Mouse (Mus musculus) erythroblast, embryonic 14.5 days (primary cell): Measurements from ENCODE around the gene Mpnd. TPM values are rescaled to one million over a fixed set of nuclear protein-coding genes. Genes with fewer than 3 reads are reported as not detected.

Source experiments
- H3K27me3 ChIP-seq: 2 replicates; pipeline ENCODE4 v1.6.1; 2012; ENCODE audit warnings: inconsistent platforms; ENCODE audit not compliant: control insufficient read depth
- H3K36me3 ChIP-seq: 2 replicates; pipeline ENCODE4 v1.6.1; 2012; ENCODE audit warnings: mild to moderate bottlenecking, inconsistent platforms; ENCODE audit not compliant: control insufficient read depth
- H3K4me1 ChIP-seq: 2 replicates; pipeline ENCODE4 v1.6.1; 2012; ENCODE audit warnings: inconsistent platforms; ENCODE audit not compliant: control insufficient read depth
- H3K4me3 ChIP-seq: replicated peaks from 2 replicates; pipeline ENCODE3; 2012; ENCODE audit warnings: moderate library complexity, mild to moderate bottlenecking, inconsistent platforms
- H3K9me3 ChIP-seq: 2 replicates; pipeline ENCODE4 v1.6.1; 2012; ENCODE audit warnings: low read length, inconsistent platforms, mixed read lengths; ENCODE audit not compliant: control insufficient read depth
- GATA1 ChIP-seq: IDR thresholded peaks from 2 replicates; pipeline ENCODE4 v1.6.1; 2012; ENCODE audit warnings: low read length, inconsistent platforms, mixed read lengths
- TAL1 ChIP-seq: IDR thresholded peaks from 3 replicates; pipeline ENCODE4 v1.6.1; 2012; ENCODE audit warnings: low read length, inconsistent platforms, mixed read lengths
- polyA plus RNA-seq: library from polyadenylated mRNA; stranded (reverse); fragments of >175 nt; gene quantifications from 2 replicates; pipeline ENCODE4 v1.2.3, GENCODE M21; 2012

Gene Mpnd
- polyA plus RNA-seq, 1 experiment: 1.1 TPM

- no peak for TF ChIP-seq TAL1
- no peak for TF ChIP-seq GATA1
- peaks cover 2% of the 10 kb centered on the region; the same call in 1 of the 2 replicates for H3K4me1 ChIP-seq
- H3K9me3 ChIP-seq: no peaks in the 10 kb centered on the region; the same call in 1 of the 2 replicates
- peaks cover 20% of the 10 kb centered on the region for H3K36me3 ChIP-seq
- no peak overlapping the region for H3K4me3 ChIP-seq
- peaks cover 45% of the 10 kb centered on the region for H3K27me3 ChIP-seq
Observed at GRCm38 (mm10) chr17:55971453-55971852, 34.1 kb upstream of the Mpnd start.

DNA sequence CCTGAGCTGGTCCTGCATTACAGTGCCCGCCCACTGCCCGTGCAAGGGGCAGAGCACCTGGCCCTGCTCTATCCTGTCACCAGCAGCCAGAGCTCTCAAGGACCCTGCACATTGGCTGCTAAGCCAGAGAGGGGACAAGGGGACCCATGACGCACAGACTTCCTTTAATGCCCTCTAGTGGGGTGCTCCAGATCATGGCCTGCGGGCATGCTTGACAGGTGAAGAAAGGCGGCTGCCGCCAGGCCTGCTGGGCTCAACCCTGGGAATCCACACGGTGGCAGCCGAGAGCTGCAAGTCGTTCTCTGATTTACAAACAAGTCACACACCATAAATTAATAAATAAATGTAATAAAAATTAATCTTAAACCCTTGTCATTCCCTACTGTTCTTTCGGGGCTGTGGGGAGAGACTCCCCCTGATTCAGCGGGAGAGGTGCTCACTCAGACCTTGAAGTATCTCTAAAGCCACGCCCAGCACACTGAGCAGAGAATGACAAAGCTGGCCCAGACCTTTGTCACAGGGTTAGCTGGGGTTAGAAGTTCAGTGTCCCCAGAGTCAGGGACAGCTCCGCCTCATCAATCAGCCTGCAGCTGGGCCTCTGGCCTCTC lies 29.2 kb upstream of the Mpnd start:
- H3K9me3 ChIP-seq: no peaks in the 10 kb centered on the region
- TF ChIP-seq GATA1 (no peak), TAL1 (no peak)
- H3K36me3 ChIP-seq: no peaks in the 10 kb centered on the region
- H3K4me1 ChIP-seq: peaks cover 3% of the 10 kb centered on the region; the same call in 1 of the 2 replicates
- peaks cover 18% of the 10 kb centered on the region for H3K27me3 ChIP-seq
- no peak overlapping the region for H3K4me3 ChIP-seq

- Histone ChIP-seq H3K4me1 (peaks cover 3% of the 10 kb centered on the region; the same call in 1 of the 2 replicates), H3K36me3 (no peaks in the 10 kb centered on the region), H3K4me3 (no peak overlapping the region), H3K9me3 (no peaks in the 10 kb centered on the region), H3K27me3 (peaks cover 10% of the 10 kb centered on the region)
- no peak for TF ChIP-seq GATA1
- TF ChIP-seq TAL1: no peak
Observed at GRCm38 (mm10) chr17:55977301-55977700, 28.2 kb upstream of the Mpnd start.

- no peak for TF ChIP-seq TAL1
- TF ChIP-seq GATA1: no peak
- no peak within 1 kb of the TSS for H3K4me3 ChIP-seq
Observed at GRCm38 (mm10) chr17:55986030-55986961, 19.2 kb upstream of the Mpnd start, which contains the start of gene Fsd1. Fsd1 (plus strand) TSS chr17:55986509.

DNA sequence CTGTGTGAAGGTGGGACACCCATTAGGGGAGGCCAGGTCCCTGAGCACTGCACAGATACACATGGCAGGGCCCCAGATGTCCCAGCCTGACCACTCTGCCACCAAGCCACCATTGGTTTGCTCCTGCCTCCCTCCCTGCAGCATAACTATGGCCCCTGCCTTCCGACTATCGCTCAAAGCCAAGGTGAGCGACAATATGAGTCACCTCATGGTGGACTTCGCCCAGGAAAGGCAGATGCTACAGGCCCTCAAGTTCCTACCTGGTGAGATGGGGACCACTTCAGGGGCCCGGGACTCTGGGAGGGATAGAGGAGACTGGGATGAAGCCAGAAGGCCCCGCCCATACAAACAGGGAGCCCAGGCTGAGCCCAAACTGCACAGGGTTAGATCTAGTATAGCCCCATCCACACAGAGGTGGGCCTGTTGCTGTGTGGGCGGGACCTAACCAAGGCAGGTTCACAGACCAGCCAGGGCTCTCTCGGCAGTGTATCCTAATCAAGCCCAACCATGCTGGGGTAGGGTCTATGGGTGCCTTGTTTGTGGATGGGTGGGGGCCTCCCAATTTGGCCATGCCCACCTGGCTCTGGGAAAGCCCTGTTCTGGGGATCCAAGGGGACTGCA lies 15.1 kb upstream of the Mpnd start:
- TF ChIP-seq GATA1 (no peak), TAL1 (no peak)
- H3K4me1 ChIP-seq: no peaks in the 10 kb centered on the region
- H3K27me3 ChIP-seq: peaks cover 29% of the 10 kb centered on the region
- H3K4me3 ChIP-seq: no peak overlapping the region
- H3K9me3 ChIP-seq: no peaks in the 10 kb centered on the region
- H3K36me3 ChIP-seq: no peaks in the 10 kb centered on the region

More at GRCm38 (mm10) chr17:55986030-55986961, 19.2 kb upstream of the Mpnd start, which contains the start of gene Fsd1:
- Histone ChIP-seq H3K36me3 (no peaks in the 10 kb centered on the region), H3K9me3 (no peaks in the 10 kb centered on the region), H3K4me1 (no peaks in the 10 kb centered on the region), H3K27me3 (peaks cover 35% of the 10 kb centered on the region)

GRCm38 (mm10) chr17:55996007-55996406 lies 9.5 kb upstream of the Mpnd start:
- Histone ChIP-seq H3K4me3 (no peak overlapping the region), H3K9me3 (no peaks in the 10 kb centered on the region), H3K36me3 (no peaks in the 10 kb centered on the region), H3K4me1 (peaks cover 2% of the 10 kb centered on the region; the same call in 1 of the 2 replicates), H3K27me3 (peaks cover 10% of the 10 kb centered on the region)
- no peak for TF ChIP-seq TAL1
- TF ChIP-seq GATA1: no peak

DNA sequence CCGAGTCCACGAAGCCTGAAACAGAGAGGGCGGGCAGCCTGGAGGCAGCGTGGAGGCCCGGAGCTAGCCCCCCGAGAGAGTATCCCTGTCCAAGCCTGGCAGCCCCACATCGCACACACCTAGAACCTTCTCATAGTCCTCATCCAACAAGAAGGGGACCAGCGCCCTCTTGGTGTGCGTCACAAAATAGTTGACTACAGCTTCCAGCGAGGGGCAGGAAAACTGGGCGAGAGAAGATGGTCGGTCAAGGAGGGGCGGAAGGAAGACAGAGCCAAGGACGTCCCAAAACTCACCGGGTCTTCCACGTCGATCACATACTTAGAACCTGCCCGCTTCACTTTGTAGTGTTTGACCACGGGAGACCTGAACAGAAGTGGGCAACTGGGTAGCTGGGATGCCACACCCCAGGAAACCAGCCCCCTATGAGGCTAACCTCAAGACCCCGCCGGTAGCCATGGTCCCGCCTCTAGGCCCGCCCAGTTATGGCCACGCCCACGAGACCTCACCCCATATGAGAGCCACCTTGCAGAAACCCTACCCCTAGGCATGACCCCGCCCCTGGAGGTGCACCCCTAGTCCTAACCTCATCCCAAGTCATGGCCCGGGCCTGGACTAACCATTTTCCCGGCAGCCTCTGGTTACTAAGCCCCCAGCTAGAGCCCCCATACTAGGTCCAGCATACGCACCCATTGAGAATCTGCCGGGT lies 5.6 kb upstream of the Mpnd start:
- no peaks in the 10 kb centered on the region for H3K36me3 ChIP-seq
- H3K4me3 ChIP-seq: no peak overlapping the region
- no peak for TF ChIP-seq TAL1
- no peak for TF ChIP-seq GATA1
- H3K27me3 ChIP-seq: peaks cover 15% of the 10 kb centered on the region
- H3K9me3 ChIP-seq: no peaks in the 10 kb centered on the region
- H3K4me1 ChIP-seq: peaks cover 2% of the 10 kb centered on the region; the same call in 1 of the 2 replicates

DNA sequence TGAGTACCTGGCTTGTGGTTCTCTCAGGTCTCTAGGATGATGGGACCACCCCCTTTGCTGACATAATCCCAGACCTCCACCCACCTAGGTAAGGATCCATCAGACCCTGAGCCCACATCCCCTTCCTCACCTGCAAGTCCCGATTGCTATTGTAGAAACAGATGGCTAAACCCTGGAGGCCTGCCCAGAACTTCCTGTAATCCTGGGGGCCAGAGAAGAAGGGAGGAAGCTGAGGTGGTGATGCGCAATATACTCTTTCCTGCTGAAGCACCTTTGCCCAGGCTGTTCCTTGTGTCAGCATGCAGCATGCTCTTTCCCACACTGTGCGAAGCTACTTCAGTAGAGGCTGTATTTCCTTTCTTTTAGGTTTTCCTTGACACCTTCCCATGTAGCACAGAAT lies 2.5 kb upstream of the Mpnd start:
- Histone ChIP-seq H3K4me3 (no peak overlapping the region), H3K9me3 (no peaks in the 10 kb centered on the region), H3K4me1 (peaks cover 10% of the 10 kb centered on the region), H3K27me3 (peaks cover 21% of the 10 kb centered on the region), H3K36me3 (no peaks in the 10 kb centered on the region)
- no peak for TF ChIP-seq GATA1
- no peak for TF ChIP-seq TAL1
